Mouse (Mus musculus): ENCODE measurements around the gene Ccnk.

Ccnk gene

GRCm38 (mm10) chr12:108226216-108226615, 46.8 kb downstream of the Ccnk start:
- DNase-seq, result no peak

GRCm38 (mm10) chr12:108226941-108227340, 47.6 kb downstream of the Ccnk start:
- no peak for DNase-seq

- no peak for DNase-seq
Measured at GRCm38 (mm10) chr12:108227527-108227926, 48.1 kb downstream of the Ccnk start.

- no peak for DNase-seq
Measured at GRCm38 (mm10) chr12:108230077-108230476, 50.7 kb downstream of the Ccnk start.

GRCm38 (mm10) chr12:108230821-108231794, 51.7 kb downstream of the Ccnk start:
- DNase-seq, result no peak

- DNase-seq, result no peak
Measured at GRCm38 (mm10) chr12:108231901-108232300, 52.5 kb downstream of the Ccnk start.

- DNase-seq, result no peak
Measured at GRCm38 (mm10) chr12:108233736-108234135, 54.4 kb downstream of the Ccnk start.

- DNase-seq, result no peak
Measured at GRCm38 (mm10) chr12:108234832-108235602, 55.6 kb downstream of the Ccnk start.

GRCm38 (mm10) chr12:108235976-108236555, 56.7 kb downstream of the Ccnk start:
- DNase-seq, result no peak

GRCm38 (mm10) chr12:108237300-108238006, 58.1 kb downstream of the Ccnk start:
- DNase-seq, result no peak

GRCm38 (mm10) chr12:108238395-108239035, 59.1 kb downstream of the Ccnk start:
- DNase-seq, result no peak

GRCm38 (mm10) chr12:108239441-108239840, 60.1 kb downstream of the Ccnk start:
- no peak for DNase-seq

GRCm38 (mm10) chr12:108240401-108240890, 61.1 kb downstream of the Ccnk start:
- DNase-seq, result no peak

GRCm38 (mm10) chr12:108240953-108241588, 61.7 kb downstream of the Ccnk start:
- DNase-seq, result no peak

- no peak for DNase-seq
Measured at GRCm38 (mm10) chr12:108241626-108242025, 62.2 kb downstream of the Ccnk start.

- no peak for DNase-seq
Measured at GRCm38 (mm10) chr12:108242243-108242745, 62.9 kb downstream of the Ccnk start.

- peak; percentile 69 for DNase-seq
Measured at GRCm38 (mm10) chr12:108244778-108245177, 65.4 kb downstream of the Ccnk start.

GRCm38 (mm10) chr12:108245579-108245978, 66.2 kb downstream of the Ccnk start:
- no peak for DNase-seq

- no peak for DNase-seq
Measured at GRCm38 (mm10) chr12:108246759-108247500, 67.6 kb downstream of the Ccnk start.

GRCm38 (mm10) chr12:108249019-108249418, 69.6 kb downstream of the Ccnk start:
- no peak for DNase-seq
